17 mouse cellular contexts compared by ENCODE assay signal in genomic region chr5:132710301-132710700, GRCm38 (mm10).
"Had no signal": no experiment of that assay in that cellular context is flagged by ENCODE, and none has a peak within 500 bp of the region (broad histone marks: within the 10 kb centered on the region; RNA-seq: fewer than 3 reads in every experiment).

No protein-coding gene starts in this region.

- H3K36me3 ChIP-seq: liver, embryonic 15.5 days; lung, embryonic 15.5 days; midbrain, embryonic 15.5 days; neural tube, embryonic 13.5 days had no signal

- ATAC-seq: intestine, postnatal 0 days; midbrain, embryonic 15.5 days had no signal

- H3K4me2 ChIP-seq: liver, embryonic 11.5 days; liver, embryonic 15.5 days; lung, embryonic 15.5 days; midbrain, embryonic 11.5 days; midbrain, embryonic 15.5 days; neural tube, embryonic 13.5 days had no signal

- DNase-seq: kidney, adult 9 months; kidney, postnatal 10 days; kidney, postnatal 4 days; left cerebral cortex, postnatal 4 days; lung, postnatal 14 days; retina, postnatal 1 day; thymus, postnatal 36 days had no signal

- H3K4me1 ChIP-seq: liver, embryonic 15.5 days; lung, embryonic 15.5 days; megakaryocyte, embryonic 14.5 days; midbrain, embryonic 15.5 days had no signal

- H3K4me3 ChIP-seq: layer of hippocampus, adult 2 months; liver, embryonic 15.5 days; lung, embryonic 15.5 days; megakaryocyte, embryonic 14.5 days; midbrain, embryonic 15.5 days; neural tube, embryonic 13.5 days had no signal

- H3K27ac ChIP-seq: layer of hippocampus, adult 2 months; liver, embryonic 15.5 days; lung, embryonic 15.5 days; macrophage; midbrain, embryonic 15.5 days; neural tube, embryonic 13.5 days had no signal

- H3K9ac ChIP-seq: liver, embryonic 15.5 days; lung, embryonic 15.5 days; midbrain, embryonic 15.5 days; neural tube, embryonic 13.5 days had no signal

- H3K27me3 ChIP-seq: liver, embryonic 15.5 days; lung, embryonic 15.5 days; megakaryocyte, embryonic 14.5 days; midbrain, embryonic 15.5 days; neural tube, embryonic 13.5 days had no signal

- H3K9me3 ChIP-seq: liver, embryonic 15.5 days; lung, embryonic 15.5 days; midbrain, embryonic 15.5 days had no signal
